Mouse (Mus musculus) heart, embryonic 16.5 days (tissue): ENCODE data around the gene Nwd2. TPM values are rescaled to one million over a fixed set of nuclear protein-coding genes. Genes with fewer than 3 reads are reported as not detected.

ENCODE experiments used
- ATAC-seq: fragments of 200-750 bp; cut with Nextera tagmentation; replicated peaks from 2 replicates; pipeline ENCODE4 v1.8.0; 2017; ENCODE audit warnings: moderate number of reproducible peaks; ENCODE audit not compliant: insufficient read depth, low FRiP score; ENCODE audit errors: extremely low read depth
- H3K27ac ChIP-seq: fragments of 300-500 bp; sonication (generic); 2 replicates; pipeline ENCODE4 v1.5.1; 2014; ENCODE audit warnings: mild to moderate bottlenecking, low read length, control low read depth, moderate library complexity
- H3K27me3 ChIP-seq: fragments of 300-500 bp; sonication (generic); 2 replicates; pipeline ENCODE4 v1.6.1; 2014; ENCODE audit warnings: low read length, mixed read lengths; ENCODE audit not compliant: control insufficient read depth, insufficient read depth
- H3K36me3 ChIP-seq: fragments of 300-500 bp; sonication (generic); 2 replicates; pipeline ENCODE4 v1.6.1; 2014; ENCODE audit not compliant: control insufficient read depth, insufficient read depth
- H3K4me1 ChIP-seq: fragments of 300-500 bp; sonication (generic); 2 replicates; pipeline ENCODE4 v1.6.1; 2014; ENCODE audit warnings: low read length, mixed read lengths; ENCODE audit not compliant: control insufficient read depth, insufficient read depth
- H3K4me2 ChIP-seq: fragments of 300-500 bp; sonication (generic); 2 replicates; pipeline ENCODE4 v1.6.1; 2014; ENCODE audit warnings: low read depth, mild to moderate bottlenecking, control low read depth, low read length
- H3K4me3 ChIP-seq: fragments of 300-500 bp; sonication (generic); 2 replicates; pipeline ENCODE4 v1.5.1; 2014; ENCODE audit warnings: mild to moderate bottlenecking, control low read depth, low read length
- H3K9ac ChIP-seq: fragments of 300-500 bp; sonication (generic); 2 replicates; pipeline ENCODE4 v1.6.1; 2014; ENCODE audit warnings: low read length, control low read depth
- H3K9me3 ChIP-seq: fragments of 300-500 bp; sonication (generic); replicated peaks from 2 replicates; pipeline ENCODE4 v1.6.1; 2016; ENCODE audit warnings: low read length; ENCODE audit not compliant: control insufficient read depth
- WGBS: fragments of 180-500 bp; shearing (Covaris S2); extraction: QIAGEN DNeasy Blood & Tissue Kit; methylation state at CpG from one replicate; pipeline ENCODE4 v1.1.7; 2014; 5-methylcytosine and 5-hydroxymethylcytosine counted together
- polyA plus RNA-seq: library from polyadenylated mRNA; unstranded; fragments of >200 nt; fragmentation: Nextera tagmentation; extraction: Ambion mirVana; gene quantifications from 2 replicates; pipeline ENCODE4 v1.2.1, GENCODE M21; 2015

The Nwd2 gene
- polyA plus RNA-seq, 1 experiment from 2014 or later = 0.08 TPM

- Histone ChIP-seq H3K9ac (no peak overlapping the region), H3K36me3 (no peaks in the 10 kb centered on the region), H3K9me3 (no peaks in the 10 kb centered on the region), H3K27ac (no peak overlapping the region), H3K27me3 (no peaks in the 10 kb centered on the region), H3K4me1 (no peaks in the 10 kb centered on the region; the same call in 1 of the 2 replicates), H3K4me3 (no peak overlapping the region), H3K4me2 (no peak overlapping the region)
- WGBS = 63% methylated on average over 10 of the region's 10 CpGs
- no peak for ATAC-seq
Observed at GRCm38 (mm10) chr5:63828380-63829185, 179.7 kb downstream of the Nwd2 start.

- WGBS = 59% methylated on average over 4 of the region's 4 CpGs
- Histone ChIP-seq H3K4me3 (no peak overlapping the region), H3K27me3 (no peaks in the 10 kb centered on the region), H3K27ac (no peak overlapping the region), H3K36me3 (no peaks in the 10 kb centered on the region), H3K4me2 (no peak overlapping the region), H3K9me3 (no peaks in the 10 kb centered on the region), H3K4me1 (no peaks in the 10 kb centered on the region; the same call in 1 of the 2 replicates), H3K9ac (no peak overlapping the region)
- no peak for ATAC-seq
Observed at GRCm38 (mm10) chr5:63831054-63831453, 182.2 kb downstream of the Nwd2 start.

- Histone ChIP-seq H3K9ac (no peak overlapping the region), H3K4me3 (no peak overlapping the region), H3K36me3 (no peaks in the 10 kb centered on the region), H3K9me3 (no peaks in the 10 kb centered on the region), H3K27me3 (no peaks in the 10 kb centered on the region), H3K27ac (no peak overlapping the region), H3K4me2 (no peak overlapping the region), H3K4me1 (no peaks in the 10 kb centered on the region)
- 70% methylated on average over 5 of the region's 5 CpGs for WGBS
- no peak for ATAC-seq
Observed at GRCm38 (mm10) chr5:63833955-63834354, 185.1 kb downstream of the Nwd2 start.

GRCm38 (mm10) chr5:63834435-63834834 is 185.5 kb downstream of the Nwd2 start:
- ATAC-seq = no peak
- no peak overlapping the region for H3K4me2 ChIP-seq
- WGBS = 80% methylated on average over 3 of the region's 3 CpGs

GRCm38 (mm10) chr5:63837115-63837514 is 188.2 kb downstream of the Nwd2 start:
- WGBS = 76% methylated on average over 5 of the region's 5 CpGs
- H3K9ac ChIP-seq = no peak overlapping the region
- ATAC-seq = no peak
- no peaks in the 10 kb centered on the region for H3K9me3 ChIP-seq
- no peak overlapping the region for H3K4me2 ChIP-seq
- H3K4me1 ChIP-seq = no peaks in the 10 kb centered on the region
- no peak overlapping the region for H3K4me3 ChIP-seq
- no peaks in the 10 kb centered on the region for H3K27me3 ChIP-seq
- no peaks in the 10 kb centered on the region for H3K36me3 ChIP-seq
- no peak overlapping the region for H3K27ac ChIP-seq

More at GRCm38 (mm10) chr5:63834435-63834834, 185.5 kb downstream of the Nwd2 start:
- H3K9ac ChIP-seq = no peak overlapping the region
- no peaks in the 10 kb centered on the region for H3K27me3 ChIP-seq
- no peaks in the 10 kb centered on the region for H3K9me3 ChIP-seq
- no peaks in the 10 kb centered on the region for H3K4me1 ChIP-seq
- H3K4me3 ChIP-seq = no peak overlapping the region
- no peaks in the 10 kb centered on the region for H3K36me3 ChIP-seq
- no peak overlapping the region for H3K27ac ChIP-seq

GRCm38 (mm10) chr5:63837851-63838250 is 188.9 kb downstream of the Nwd2 start:
- Histone ChIP-seq H3K27me3 (no peaks in the 10 kb centered on the region), H3K9me3 (no peaks in the 10 kb centered on the region), H3K9ac (no peak overlapping the region), H3K27ac (no peak overlapping the region), H3K36me3 (no peaks in the 10 kb centered on the region), H3K4me3 (no peak overlapping the region), H3K4me1 (no peaks in the 10 kb centered on the region), H3K4me2 (no peak overlapping the region)
- no peak for ATAC-seq
- 81% methylated on average over 2 of the region's 2 CpGs for WGBS

- Histone ChIP-seq H3K4me3 (no peak overlapping the region), H3K4me2 (no peak overlapping the region), H3K9ac (no peak overlapping the region), H3K9me3 (no peaks in the 10 kb centered on the region), H3K36me3 (no peaks in the 10 kb centered on the region), H3K27ac (no peak overlapping the region), H3K27me3 (no peaks in the 10 kb centered on the region), H3K4me1 (no peaks in the 10 kb centered on the region)
- WGBS = 77% methylated on average over 12 of the region's 12 CpGs
- no peak for ATAC-seq
Observed at GRCm38 (mm10) chr5:63839801-63840416, 191.0 kb downstream of the Nwd2 start.

GRCm38 (mm10) chr5:63847080-63847479 is 198.2 kb downstream of the Nwd2 start:
- WGBS = 88% methylated on average over 8 of the region's 8 CpGs
- H3K4me2 ChIP-seq = no peak overlapping the region
- H3K27me3 ChIP-seq = no peaks in the 10 kb centered on the region
- no peak overlapping the region for H3K4me3 ChIP-seq
- peaks cover 3% of the 10 kb centered on the region for H3K9me3 ChIP-seq
- no peak overlapping the region for H3K9ac ChIP-seq
- no peak overlapping the region for H3K27ac ChIP-seq
- H3K36me3 ChIP-seq = no peaks in the 10 kb centered on the region
- ATAC-seq = no peak
- H3K4me1 ChIP-seq = no peaks in the 10 kb centered on the region

- no peak for ATAC-seq
Observed at GRCm38 (mm10) chr5:63847541-63848226, 198.8 kb downstream of the Nwd2 start.

More at GRCm38 (mm10) chr5:63847541-63848226, 198.8 kb downstream of the Nwd2 start:
- Histone ChIP-seq H3K4me3 (no peak overlapping the region), H3K27ac (no peak overlapping the region), H3K9ac (no peak overlapping the region), H3K4me1 (no peaks in the 10 kb centered on the region), H3K27me3 (no peaks in the 10 kb centered on the region), H3K9me3 (peaks cover 3% of the 10 kb centered on the region), H3K36me3 (no peaks in the 10 kb centered on the region), H3K4me2 (no peak overlapping the region)
- WGBS = 82% methylated on average over 13 of the region's 13 CpGs
